Mouse (Mus musculus) limb, embryonic 10.5 days (tissue): Measurements from ENCODE around the gene Pgls. TPM values are rescaled to one million over a fixed set of nuclear protein-coding genes. Genes with fewer than 3 reads are reported as not detected.

Experiments
- DNase-seq: peaks from one replicate; pipeline ENCODE4 v3.0.0-alpha.2; 2017; ENCODE audit warnings: low spot score
- H3K27ac ChIP-seq: fragments of 300-500 bp; sonication (generic); 2 replicates; pipeline ENCODE4 v1.5.1; 2016; ENCODE audit warnings: mild to moderate bottlenecking
- H3K27me3 ChIP-seq: fragments of 300-500 bp; sonication (generic); 2 replicates; pipeline ENCODE4 v1.6.1; 2016; ENCODE audit warnings: low read depth, mild to moderate bottlenecking; ENCODE audit not compliant: poor library complexity, severe bottlenecking
- H3K36me3 ChIP-seq: fragments of 300-500 bp; sonication (generic); 2 replicates; pipeline ENCODE4 v1.6.1; 2016; ENCODE audit warnings: mild to moderate bottlenecking, moderate library complexity
- H3K4me1 ChIP-seq: fragments of 300-500 bp; sonication (generic); 2 replicates; pipeline ENCODE4 v1.6.1; 2016
- H3K4me3 ChIP-seq: fragments of 300-500 bp; sonication (generic); 2 replicates; pipeline ENCODE4 v1.5.1; 2016; ENCODE audit warnings: mild to moderate bottlenecking, moderate library complexity
- H3K9me3 ChIP-seq: fragments of 300-500 bp; sonication (generic); replicated peaks from 2 replicates; pipeline ENCODE4 v1.6.1; 2016; ENCODE audit warnings: mild to moderate bottlenecking
- WGBS: fragments of 180-500 bp; shearing (Covaris S2); methylation state at CpG from one replicate; pipeline ENCODE4 v1.1.7; 2016; 5-methylcytosine and 5-hydroxymethylcytosine counted together
- polyA plus RNA-seq: library from polyadenylated mRNA; unstranded; fragments of >200 nt; fragmentation: Nextera tagmentation; extraction: Ambion mirVana; gene quantifications from 2 replicates; pipeline ENCODE4 v1.2.1, GENCODE M21; 2016

Pgls gene
- polyA plus RNA-seq, 1 experiment from 2014 or later = 241 TPM

DNA sequence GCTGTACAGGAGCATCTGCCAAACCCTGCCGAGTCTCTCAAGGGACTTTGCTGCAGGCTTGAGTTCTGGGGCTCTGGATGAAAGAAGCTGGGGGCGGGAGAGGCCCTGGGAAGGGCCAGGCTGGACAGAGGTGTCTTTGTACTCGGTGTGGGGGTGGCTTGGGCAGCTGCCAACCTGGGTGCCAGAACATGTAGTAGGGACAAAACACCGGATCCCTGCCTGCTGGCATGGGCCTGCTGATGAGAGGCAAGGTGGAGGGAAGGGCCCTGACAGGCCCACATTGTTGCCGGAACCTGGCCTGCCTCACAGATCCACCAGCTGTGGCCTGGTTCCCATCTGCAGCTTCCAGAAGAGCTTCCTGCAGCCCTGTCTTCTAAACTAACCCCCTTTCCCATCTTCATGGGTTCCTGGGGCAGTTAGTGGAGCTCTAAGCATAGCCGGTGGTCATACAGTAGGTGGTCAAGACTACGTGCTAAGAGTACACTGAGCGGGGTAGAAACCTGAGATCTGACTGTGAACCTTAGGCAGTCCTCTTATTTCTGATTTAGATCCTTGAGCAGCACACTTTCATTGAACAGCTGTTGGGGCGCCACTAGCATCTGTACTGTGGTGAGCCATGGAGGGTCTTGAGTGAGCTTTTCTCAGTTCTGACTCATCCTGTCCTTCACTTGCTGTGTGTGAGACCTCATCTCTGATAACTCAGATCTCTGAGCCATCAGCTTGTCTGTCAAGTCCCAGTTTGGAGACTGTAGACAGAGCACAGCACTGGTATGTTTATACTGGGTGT is 18.9 kb upstream of the Pgls start:
- WGBS = 87% methylated on average over 9 of the region's 9 CpGs
- no peak for DNase-seq

DNA sequence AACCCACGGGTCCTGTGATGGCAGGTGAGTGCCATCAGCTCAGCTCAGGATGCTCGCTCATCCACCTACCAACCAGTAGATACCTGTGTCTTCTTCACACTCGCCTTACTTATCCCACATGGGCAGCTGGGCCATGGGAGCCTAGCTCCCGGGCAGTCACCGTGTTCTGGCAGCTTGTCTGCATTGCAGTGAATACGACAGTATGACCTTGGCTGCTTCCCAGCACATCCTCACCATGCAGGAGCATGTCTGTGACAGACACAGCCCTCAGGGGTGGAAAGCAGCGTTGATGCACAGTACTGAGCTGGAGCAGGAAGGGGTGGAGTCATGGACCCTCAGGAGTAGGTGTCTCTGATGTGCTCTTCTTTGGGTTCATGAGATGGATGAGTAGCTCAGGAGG is 17.6 kb upstream of the Pgls start:
- no peaks in the 10 kb centered on the region for H3K9me3 ChIP-seq
- DNase-seq = no peak
- no peak overlapping the region for H3K4me3 ChIP-seq
- H3K36me3 ChIP-seq = no peaks in the 10 kb centered on the region
- peaks cover 16% of the 10 kb centered on the region for H3K4me1 ChIP-seq
- no peak overlapping the region for H3K27ac ChIP-seq
- WGBS = 76% methylated on average over 7 of the region's 7 CpGs
- H3K27me3 ChIP-seq = peaks cover 13% of the 10 kb centered on the region

More for the DNA sequence above, 18.9 kb upstream of the Pgls start:
- no peak overlapping the region for H3K27ac ChIP-seq
- no peaks in the 10 kb centered on the region for H3K9me3 ChIP-seq
- no peak overlapping the region for H3K4me3 ChIP-seq
- H3K4me1 ChIP-seq = peaks cover 29% of the 10 kb centered on the region
- peaks cover 23% of the 10 kb centered on the region for H3K27me3 ChIP-seq
- H3K36me3 ChIP-seq = no peaks in the 10 kb centered on the region

DNA sequence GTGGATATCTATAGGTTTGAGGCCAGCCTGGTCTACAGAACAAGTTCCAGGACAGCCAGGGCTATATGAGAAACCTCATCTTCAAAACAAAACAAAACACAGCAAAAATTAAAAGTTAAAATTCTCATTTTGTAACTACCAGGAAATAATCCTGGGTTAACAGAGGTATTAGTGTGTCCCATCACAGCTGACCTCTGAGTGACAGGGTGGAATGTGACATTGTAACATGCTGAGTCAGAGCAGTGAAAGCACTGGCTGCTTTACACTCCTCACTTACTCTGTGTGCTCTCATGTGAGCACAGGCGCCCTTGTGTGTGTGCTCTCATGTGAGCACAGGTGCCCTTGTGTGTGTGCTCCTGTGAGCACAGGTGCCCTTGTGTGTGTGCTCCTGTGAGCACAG is 17.0 kb upstream of the Pgls start:
- Histone ChIP-seq H3K4me3 (no peak overlapping the region), H3K27ac (no peak overlapping the region), H3K9me3 (no peaks in the 10 kb centered on the region), H3K4me1 (peaks cover 14% of the 10 kb centered on the region), H3K36me3 (no peaks in the 10 kb centered on the region), H3K27me3 (peaks cover 16% of the 10 kb centered on the region)
- WGBS = 75% methylated on average over 1 of the region's 1 CpGs
- DNase-seq = no peak

DNA sequence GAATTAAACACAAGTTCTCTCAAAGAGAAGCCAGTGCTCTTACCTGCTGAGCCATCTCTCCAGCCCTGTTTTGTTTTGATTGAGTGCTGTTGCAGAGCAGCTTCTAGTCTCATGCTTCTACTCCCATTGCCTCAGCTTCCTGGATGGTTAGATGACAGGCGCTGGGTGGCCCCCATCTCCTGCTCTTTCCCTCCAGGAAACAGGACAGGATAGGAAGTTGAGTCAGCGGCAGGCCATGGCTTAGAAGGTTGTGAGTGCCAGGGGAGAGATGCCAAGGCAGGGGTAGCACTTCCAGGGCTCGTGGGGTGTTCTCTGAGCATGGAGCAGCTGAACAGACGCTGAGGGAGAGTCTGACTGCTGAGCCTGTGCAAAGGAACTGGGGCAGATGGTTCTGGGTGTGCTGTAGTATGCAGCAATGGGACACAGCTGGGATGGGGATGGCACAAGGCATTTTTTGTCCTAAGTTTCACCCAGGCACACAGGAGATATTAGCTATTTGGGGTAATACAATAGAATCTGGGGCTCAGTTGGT is 14.1 kb upstream of the Pgls start:
- Histone ChIP-seq H3K27ac (no peak overlapping the region), H3K36me3 (peaks cover 5% of the 10 kb centered on the region), H3K4me3 (no peak overlapping the region), H3K9me3 (no peaks in the 10 kb centered on the region), H3K27me3 (peaks cover 30% of the 10 kb centered on the region), H3K4me1 (0 out of 2 replicates have a peak, but pooled peaks cover 4% of the 10 kb centered on the region)
- DNase-seq = no peak
- 75% methylated on average over 4 of the region's 4 CpGs for WGBS

DNA sequence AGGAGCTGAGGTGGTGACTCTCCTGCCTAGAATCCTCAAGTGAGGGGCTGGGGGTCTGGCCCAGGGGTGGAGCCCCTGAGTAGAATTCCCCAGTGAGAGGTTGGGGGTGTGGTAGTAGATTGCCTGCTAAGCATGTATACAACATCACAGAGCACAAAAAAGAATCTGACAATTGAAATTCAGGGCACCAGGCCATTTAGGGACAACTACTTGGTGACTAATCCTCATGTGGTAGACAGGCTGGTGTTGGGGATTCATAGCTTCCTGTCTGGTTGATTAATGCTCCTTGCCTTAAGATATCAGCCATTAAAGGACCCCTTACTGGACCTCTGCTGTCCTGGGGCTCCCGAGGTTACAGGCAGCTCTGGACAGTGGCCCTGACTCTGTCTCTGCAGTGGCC is 13.0 kb upstream of the Pgls start:
- WGBS = 64% methylated on average over 1 of the region's 1 CpGs
- Histone ChIP-seq H3K36me3 (peaks cover 7% of the 10 kb centered on the region), H3K4me3 (no peak overlapping the region), H3K9me3 (no peaks in the 10 kb centered on the region), H3K27ac (no peak overlapping the region), H3K27me3 (peaks cover 30% of the 10 kb centered on the region), H3K4me1 (0 out of 2 replicates have a peak, but pooled peaks cover 4% of the 10 kb centered on the region)
- DNase-seq = no peak

DNA sequence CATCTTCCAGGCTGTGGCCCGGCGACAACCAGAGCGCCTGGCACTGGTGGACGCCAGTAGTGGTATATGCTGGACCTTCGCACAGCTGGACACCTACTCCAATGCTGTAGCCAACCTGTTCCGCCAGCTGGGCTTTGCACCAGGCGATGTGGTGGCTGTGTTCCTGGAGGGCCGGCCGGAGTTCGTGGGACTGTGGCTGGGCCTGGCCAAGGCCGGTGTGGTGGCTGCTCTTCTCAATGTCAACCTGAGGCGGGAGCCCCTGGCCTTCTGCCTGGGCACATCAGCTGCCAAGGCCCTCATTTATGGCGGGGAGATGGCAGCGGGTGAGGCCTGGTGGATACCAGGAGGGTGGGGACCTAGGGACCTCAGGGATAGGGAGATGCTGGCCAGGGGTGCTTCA is 12.5 kb upstream of the Pgls start:
- Histone ChIP-seq H3K4me3 (no peak overlapping the region), H3K9me3 (no peaks in the 10 kb centered on the region), H3K4me1 (0 out of 2 replicates have a peak, but pooled peaks cover 4% of the 10 kb centered on the region), H3K27me3 (peaks cover 30% of the 10 kb centered on the region), H3K36me3 (peaks cover 12% of the 10 kb centered on the region), H3K27ac (no peak overlapping the region)
- no peak for DNase-seq
- 91% methylated on average over 14 of the region's 14 CpGs for WGBS

DNA sequence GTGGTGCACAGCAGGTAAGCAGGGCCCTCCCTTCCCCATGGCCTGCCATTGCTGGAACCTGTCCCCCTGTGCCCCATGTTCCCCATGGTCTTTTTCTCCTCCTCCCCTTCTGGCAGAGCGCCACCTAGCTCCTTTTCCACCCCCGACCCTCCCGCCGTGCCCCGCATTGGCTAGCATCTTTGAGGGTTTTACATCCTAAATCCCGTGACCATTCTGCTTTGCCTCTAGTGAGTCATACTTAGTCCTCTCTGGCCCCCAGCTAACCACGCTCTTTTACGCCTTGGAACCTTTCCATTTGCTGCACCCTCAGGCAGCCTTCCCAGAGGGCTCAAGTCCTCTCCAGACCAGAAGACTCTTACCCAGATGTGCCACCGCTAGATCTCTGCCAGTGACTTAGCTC is 11.8 kb upstream of the Pgls start:
- DNase-seq = no peak
- Histone ChIP-seq H3K36me3 (peaks cover 19% of the 10 kb centered on the region), H3K4me3 (no peak overlapping the region), H3K27me3 (peaks cover 30% of the 10 kb centered on the region), H3K27ac (no peak overlapping the region), H3K9me3 (no peaks in the 10 kb centered on the region), H3K4me1 (0 out of 2 replicates have a peak, but pooled peaks cover 4% of the 10 kb centered on the region)
- WGBS = 40% methylated on average over 9 of the region's 9 CpGs

DNA sequence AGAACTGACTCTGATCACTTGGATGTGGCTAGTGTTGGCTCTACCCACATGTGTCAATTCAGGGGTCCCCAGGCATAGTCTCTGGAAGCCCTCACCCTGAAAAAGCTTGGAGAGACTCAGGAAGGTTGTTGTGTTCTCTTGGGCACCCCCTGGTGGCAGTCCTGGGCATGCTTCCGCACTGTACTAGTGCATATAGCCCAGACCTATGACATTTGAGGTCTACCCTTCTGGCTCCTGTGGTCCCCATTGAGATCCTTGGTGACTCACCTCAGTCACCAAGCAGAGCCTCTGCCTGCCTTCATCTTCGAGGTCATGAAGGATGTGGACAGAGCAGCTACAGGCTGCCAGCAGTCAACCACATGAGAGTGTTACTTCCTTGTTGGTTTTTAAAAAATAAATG is 5.1 kb upstream of the Pgls start:
- Histone ChIP-seq H3K4me1 (peaks cover 9% of the 10 kb centered on the region), H3K4me3 (no peak overlapping the region), H3K9me3 (no peaks in the 10 kb centered on the region), H3K36me3 (peaks cover 23% of the 10 kb centered on the region), H3K27me3 (peaks cover 22% of the 10 kb centered on the region; the same call in 1 of the 2 replicates), H3K27ac (no peak overlapping the region)
- DNase-seq = peak; percentile 60
- WGBS = 79% methylated on average over 2 of the region's 2 CpGs

DNA sequence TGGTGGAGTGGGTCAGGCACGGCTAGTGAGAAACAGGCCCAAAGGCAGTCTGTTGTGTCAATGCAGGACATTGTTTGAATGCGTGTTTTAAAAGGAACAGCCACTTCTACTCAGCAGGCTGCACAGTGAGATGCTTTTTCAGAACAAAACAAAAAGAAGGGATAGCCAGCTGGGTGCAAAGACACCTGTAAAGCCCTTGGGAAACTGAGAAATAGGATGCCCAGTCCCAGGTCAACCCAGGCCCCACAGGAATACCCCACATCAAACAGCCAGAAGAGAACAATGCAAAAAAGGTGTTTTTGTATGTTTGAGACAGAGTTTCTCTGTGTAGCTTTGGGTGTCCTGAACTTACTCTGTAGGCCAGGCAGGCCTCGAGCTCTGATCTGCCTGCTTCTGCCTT is 3.2 kb upstream of the Pgls start:
- H3K27me3 ChIP-seq = peaks cover 21% of the 10 kb centered on the region; the same call in 1 of the 2 replicates
- no peak overlapping the region for H3K4me3 ChIP-seq
- H3K27ac ChIP-seq = no peak overlapping the region
- peaks cover 26% of the 10 kb centered on the region for H3K36me3 ChIP-seq
- H3K4me1 ChIP-seq = peaks cover 26% of the 10 kb centered on the region
- H3K9me3 ChIP-seq = no peaks in the 10 kb centered on the region
- WGBS = 75% methylated on average over 3 of the region's 3 CpGs
- DNase-seq = no peak

DNA sequence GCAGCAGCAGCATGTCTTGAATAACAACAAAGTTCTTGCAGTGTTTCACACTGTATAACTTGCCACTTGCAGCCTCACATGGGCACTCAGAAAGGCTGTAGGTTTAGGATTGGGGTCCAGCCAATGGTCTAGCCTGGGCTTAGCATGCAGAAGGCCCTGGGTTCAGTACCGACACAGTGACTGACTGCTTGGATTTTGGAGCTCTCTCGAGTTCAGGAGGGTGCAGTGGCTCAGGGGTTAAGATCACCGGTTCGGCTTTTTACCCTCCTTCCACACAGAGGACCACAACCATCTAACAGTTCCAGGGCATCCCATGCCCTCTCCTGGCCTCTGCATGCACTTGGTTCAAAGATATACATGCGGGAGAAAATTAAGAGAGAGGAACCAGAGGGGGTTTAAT is 959 bp upstream of the Pgls start:
- no peak for DNase-seq
- peak overlapping the region; percentile 90 for H3K4me3 ChIP-seq
- H3K27ac ChIP-seq = no peak overlapping the region
- peaks cover 18% of the 10 kb centered on the region for H3K36me3 ChIP-seq
- H3K9me3 ChIP-seq = no peaks in the 10 kb centered on the region
- peaks cover 21% of the 10 kb centered on the region; the same call in 1 of the 2 replicates for H3K27me3 ChIP-seq
- H3K4me1 ChIP-seq = peaks cover 38% of the 10 kb centered on the region
- 29% methylated on average over 5 of the region's 5 CpGs for WGBS

DNA sequence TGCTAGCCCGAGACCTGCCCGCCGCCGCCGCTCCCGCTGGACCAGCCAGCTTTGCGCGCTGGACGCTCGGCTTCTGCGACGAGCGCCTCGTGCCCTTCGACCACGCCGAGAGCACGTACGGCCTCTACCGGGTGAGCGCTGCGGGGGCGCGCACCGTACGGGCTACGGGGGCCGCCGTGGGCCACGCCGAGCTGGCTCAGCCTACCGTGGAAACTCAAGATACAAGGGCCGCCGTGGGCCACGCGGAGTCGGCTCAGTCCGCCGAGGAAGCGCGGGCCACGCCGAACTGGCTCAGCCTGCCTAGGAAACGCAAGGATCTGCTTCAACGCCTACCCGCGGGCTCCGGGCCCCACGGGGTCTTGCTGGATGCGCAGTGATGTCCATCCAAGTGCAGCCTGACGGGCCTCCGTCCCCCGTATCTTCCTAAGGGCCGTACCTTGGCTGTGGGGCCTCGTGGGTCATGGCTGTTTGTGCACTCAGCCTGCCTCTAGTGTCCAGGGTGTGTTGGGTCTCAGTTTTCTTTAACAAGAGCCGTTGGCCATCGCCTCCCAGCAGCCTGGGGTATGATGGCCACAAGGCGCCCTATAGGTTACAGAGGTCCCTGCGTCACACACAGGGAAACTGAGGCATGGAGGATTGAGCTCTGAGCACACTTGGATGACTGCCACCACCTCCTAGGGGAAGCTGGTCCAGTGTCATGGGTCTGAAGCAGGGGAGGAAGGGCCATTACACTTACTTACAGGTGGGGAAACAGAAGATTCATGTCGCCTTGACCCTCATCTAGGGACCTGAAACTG is 596 bp downstream of the Pgls start:
- H3K27ac ChIP-seq = peak overlapping the region; percentile 97
- WGBS = 5% methylated on average over 60 of the region's 60 CpGs
- peaks cover 41% of the 10 kb centered on the region for H3K4me1 ChIP-seq
- peak overlapping the region; percentile 90 for H3K4me3 ChIP-seq
- H3K27me3 ChIP-seq = peaks cover 21% of the 10 kb centered on the region; the same call in 1 of the 2 replicates
- H3K9me3 ChIP-seq = no peaks in the 10 kb centered on the region
- peaks cover 16% of the 10 kb centered on the region for H3K36me3 ChIP-seq
- DNase-seq = no peak

DNA sequence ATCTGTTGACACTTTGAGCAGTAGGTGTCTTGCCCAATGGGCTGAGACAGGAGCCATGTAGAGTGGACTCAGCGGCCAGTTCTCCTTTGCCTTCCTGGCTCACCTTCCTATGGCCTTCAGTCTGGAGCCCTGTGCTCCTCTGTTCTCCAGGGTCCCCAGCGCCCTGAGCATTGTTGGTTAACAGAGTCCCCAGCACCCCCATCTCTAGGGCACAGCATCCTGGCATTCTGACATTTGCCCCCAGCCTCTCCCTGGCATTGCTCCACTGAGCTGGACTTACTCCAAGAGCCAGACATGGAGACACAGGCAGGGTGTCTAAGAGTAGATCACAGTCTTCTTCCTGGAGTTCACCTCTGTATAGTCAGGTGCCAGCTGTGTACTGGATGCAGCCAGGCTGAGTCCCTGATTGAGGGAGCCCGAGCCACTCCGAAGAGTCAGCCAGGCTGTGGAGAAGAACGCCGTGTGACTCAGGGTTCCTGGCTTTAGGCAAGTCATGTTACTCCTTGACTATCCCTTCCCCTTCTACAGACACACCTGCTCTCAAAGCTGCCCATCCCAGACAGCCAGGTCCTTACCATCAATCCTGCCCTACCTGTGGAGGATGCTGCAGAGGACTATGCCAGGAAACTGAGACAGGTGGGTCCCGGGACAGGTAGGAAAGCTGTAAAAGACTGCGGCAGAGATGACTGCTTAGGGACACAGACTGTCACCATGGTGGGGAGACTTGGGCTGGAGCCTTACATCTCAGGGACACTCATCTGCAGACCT is 1.8 kb downstream of the Pgls start:
- 94% methylated on average over 8 of the region's 8 CpGs for WGBS

More for the DNA sequence above, 1.8 kb downstream of the Pgls start:
- Histone ChIP-seq H3K9me3 (no peaks in the 10 kb centered on the region), H3K36me3 (peaks cover 16% of the 10 kb centered on the region), H3K4me1 (peaks cover 41% of the 10 kb centered on the region), H3K27ac (no peak overlapping the region), H3K4me3 (peak overlapping the region; percentile 90; the same call in 1 of the 2 replicates), H3K27me3 (peaks cover 21% of the 10 kb centered on the region; the same call in 1 of the 2 replicates)
- no peak for DNase-seq
